Mouse (Mus musculus) heart, postnatal 0 days (tissue): ENCODE data around the gene Psme2. TPM values are rescaled to one million over a fixed set of nuclear protein-coding genes. Genes with fewer than 3 reads are reported as not detected.
A peak's percentile ranks its signal among the peaks of the same experiment; 100 is the strongest.

Source experiments
- ATAC-seq: fragments of 200-750 bp; cut with Nextera tagmentation; 2 replicates; pipeline ENCODE4 v1.8.0; 2017; ENCODE audit warnings: low read depth, moderate number of reproducible peaks, moderate library complexity; ENCODE audit not compliant: insufficient read depth
- DNase-seq: peaks from one replicate; pipeline ENCODE4 v3.0.0-alpha.2; 2016; ENCODE audit warnings: low spot score
- H3K27ac ChIP-seq: fragments of 300-500 bp; sonication (generic); 2 replicates; pipeline ENCODE4 v1.5.1; 2014; ENCODE audit warnings: low read depth, mild to moderate bottlenecking
- H3K27me3 ChIP-seq: fragments of 300-500 bp; sonication (generic); 2 replicates; pipeline ENCODE4 v1.6.1; 2014; ENCODE audit warnings: low read length, mixed read lengths; ENCODE audit not compliant: control insufficient read depth, insufficient read depth
- H3K36me3 ChIP-seq: fragments of 300-500 bp; sonication (generic); replicated peaks from 2 replicates; pipeline ENCODE4 v1.6.1; 2014; ENCODE audit warnings: low read length, mixed read lengths; ENCODE audit not compliant: control insufficient read depth, insufficient read depth
- H3K4me1 ChIP-seq: fragments of 300-500 bp; sonication (generic); 2 replicates; pipeline ENCODE4 v1.6.1; 2014; ENCODE audit warnings: antibody characterized with exemption; ENCODE audit not compliant: control insufficient read depth, insufficient read depth
- H3K4me2 ChIP-seq: fragments of 300-500 bp; sonication (generic); 2 replicates; pipeline ENCODE4 v1.6.1; 2014; ENCODE audit warnings: low read depth, mild to moderate bottlenecking, low read length, moderate library complexity
- H3K4me3 ChIP-seq: fragments of 300-500 bp; sonication (generic); 2 replicates; pipeline ENCODE4 v1.5.1; 2014; ENCODE audit warnings: low read depth, low read length
- H3K9ac ChIP-seq: fragments of 300-500 bp; sonication (generic); replicated peaks from 2 replicates; pipeline ENCODE4 v1.6.1; 2014; ENCODE audit warnings: low read depth, low read length, mixed read lengths
- H3K9me3 ChIP-seq: fragments of 300-500 bp; sonication (generic); replicated peaks from 2 replicates; pipeline ENCODE4 v1.6.1; 2016; ENCODE audit warnings: low read length; ENCODE audit not compliant: control insufficient read depth
- CTCF ChIP-seq: IDR thresholded peaks from 2 replicates; pipeline ENCODE4 v1.5.1; 2016; ENCODE audit warnings: antibody characterized with exemption, control low read depth, low read depth
- EP300 ChIP-seq: IDR thresholded peaks from 2 replicates; pipeline ENCODE4 v1.6.1; 2016; ENCODE audit warnings: antibody characterized with exemption, low read depth
- WGBS: fragments of 180-500 bp; shearing (Covaris S2); extraction: QIAGEN DNeasy Blood & Tissue Kit; methylation state at CpG from one replicate; pipeline ENCODE4 v1.1.7; 2014; 5-methylcytosine and 5-hydroxymethylcytosine counted together
- polyA plus RNA-seq: library from polyadenylated mRNA; unstranded; fragments of >200 nt; fragmentation: Nextera tagmentation; extraction: Ambion mirVana; gene quantifications from 2 replicates; pipeline ENCODE4 v1.2.1, GENCODE M21; 2015
- total RNA-seq: library from RNA; depleted of rRNA; stranded (reverse); fragments of >200 nt; gene quantifications from 2 replicates; pipeline ENCODE4 v1.2.3, GENCODE M21; 2014; ENCODE audit warnings: low replicate concordance

Psme2 gene
- total and polyA plus RNA-seq, 2 experiments from 2014 or later: 35.3 to 220 TPM

- H3K27me3 ChIP-seq: no peaks in the 10 kb centered on the region
- no peak overlapping the region for H3K4me3 ChIP-seq
- H3K9me3 ChIP-seq: no peaks in the 10 kb centered on the region
- H3K36me3 ChIP-seq: peaks cover 30% of the 10 kb centered on the region
- peaks cover 12% of the 10 kb centered on the region; the same call in 1 of the 2 replicates for H3K4me1 ChIP-seq
- no peak overlapping the region for H3K4me2 ChIP-seq
- no peak overlapping the region for H3K27ac ChIP-seq
- ATAC-seq: no peak
- DNase-seq: no peak
- no peak overlapping the region for H3K9ac ChIP-seq
- TF ChIP-seq CTCF: no peak
- no peak for TF ChIP-seq EP300
Measured at GRCm38 (mm10) chr14:55571760-55572159, 19.2 kb downstream of the Psme2 start.

DNA sequence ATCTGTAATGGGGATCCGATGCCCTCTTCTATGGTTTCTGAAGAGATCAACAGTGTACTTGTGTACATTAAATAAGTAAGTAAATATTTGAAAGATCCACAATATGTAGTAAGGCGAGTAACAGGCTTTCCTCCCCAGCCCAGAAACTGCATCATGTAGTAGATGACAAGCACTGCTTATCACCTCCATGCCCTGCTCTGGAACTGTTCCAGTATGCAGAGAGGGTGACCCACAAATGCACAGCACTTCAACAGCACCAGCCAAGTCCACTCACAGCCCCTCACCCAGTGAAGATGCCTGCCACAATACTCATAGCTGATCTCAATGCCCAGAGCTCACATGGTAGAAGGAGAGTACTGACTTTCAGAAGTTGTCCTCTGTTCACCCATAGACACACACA is 20.3 kb downstream of the Psme2 start:
- peak overlapping the region; percentile 54 for H3K27ac ChIP-seq
- H3K36me3 ChIP-seq: peaks cover 41% of the 10 kb centered on the region
- no peaks in the 10 kb centered on the region for H3K27me3 ChIP-seq
- whole genome bisulfite sequencing: 66% methylated on average over 2 of the region's 2 CpGs
- DNase-seq: peak; percentile 13
- H3K4me2 ChIP-seq: no peak overlapping the region
- no peak for TF ChIP-seq CTCF
- TF ChIP-seq EP300: no peak
- H3K9me3 ChIP-seq: no peaks in the 10 kb centered on the region
- peaks cover 12% of the 10 kb centered on the region; the same call in 1 of the 2 replicates for H3K4me1 ChIP-seq
- H3K9ac ChIP-seq: no peak overlapping the region
- H3K4me3 ChIP-seq: no peak overlapping the region
- ATAC-seq: no peak

DNA sequence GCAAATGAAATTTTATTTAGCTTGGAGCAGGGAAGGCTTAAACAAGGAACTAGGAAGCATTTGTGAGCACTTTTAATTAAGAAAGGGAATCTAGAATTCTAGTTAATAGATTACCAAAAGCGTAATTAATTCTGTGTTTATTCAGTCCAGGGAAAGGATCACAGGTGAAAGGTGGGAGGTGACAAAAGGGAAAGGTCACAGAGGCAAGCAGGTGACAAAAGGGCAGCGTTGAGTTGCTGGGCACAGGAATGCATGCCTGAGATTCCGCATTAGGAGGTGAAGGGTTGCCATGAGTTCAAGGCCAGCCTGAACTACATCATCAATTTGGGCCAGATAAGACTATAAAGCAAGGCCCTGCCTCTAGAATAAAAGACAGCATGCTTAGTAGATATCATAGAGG is 23.4 kb downstream of the Psme2 start:
- no peaks in the 10 kb centered on the region for H3K4me1 ChIP-seq
- no peaks in the 10 kb centered on the region for H3K9me3 ChIP-seq
- H3K4me3 ChIP-seq: no peak overlapping the region
- H3K9ac ChIP-seq: no peak overlapping the region
- 85% methylated on average over 3 of the region's 3 CpGs for WGBS
- H3K4me2 ChIP-seq: no peak overlapping the region
- ATAC-seq (no peak), DNase-seq (no peak)
- no peaks in the 10 kb centered on the region for H3K27me3 ChIP-seq
- TF ChIP-seq CTCF (no peak), EP300 (no peak)
- no peak overlapping the region for H3K27ac ChIP-seq
- peaks cover 71% of the 10 kb centered on the region for H3K36me3 ChIP-seq

- 88% methylated on average over 3 of the region's 3 CpGs for WGBS
- Histone ChIP-seq H3K9ac (no peak overlapping the region), H3K27me3 (no peaks in the 10 kb centered on the region), H3K4me2 (no peak overlapping the region), H3K27ac (no peak overlapping the region), H3K36me3 (peaks cover 74% of the 10 kb centered on the region), H3K4me3 (no peak overlapping the region), H3K4me1 (peaks cover 6% of the 10 kb centered on the region), H3K9me3 (no peaks in the 10 kb centered on the region)
- DNase-seq (no peak), ATAC-seq (no peak)
- TF ChIP-seq EP300 (no peak), CTCF (no peak)
Measured at GRCm38 (mm10) chr14:55565748-55566147, 25.2 kb downstream of the Psme2 start.

DNA sequence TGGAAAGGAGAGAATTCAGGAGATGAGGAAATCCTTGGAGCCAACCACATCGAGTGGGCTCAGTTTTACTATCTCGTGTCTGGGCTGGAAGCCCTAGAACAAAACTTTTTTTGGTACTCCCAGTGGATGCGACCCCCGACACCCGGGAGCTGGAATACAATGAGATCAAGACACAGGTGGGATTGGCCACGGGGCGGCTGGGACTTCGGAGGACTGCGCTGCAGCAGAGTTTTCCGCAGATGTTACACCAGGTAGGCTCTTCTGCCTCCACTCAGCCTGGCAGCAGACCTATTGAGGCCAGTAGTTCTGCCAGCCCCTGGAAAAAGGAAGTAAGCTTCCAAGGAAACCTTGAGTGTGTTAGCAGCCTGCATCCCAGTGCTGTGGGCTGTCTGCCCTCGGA is 27.7 kb downstream of the Psme2 start:
- no peak for DNase-seq
- no peak overlapping the region for H3K4me2 ChIP-seq
- H3K27me3 ChIP-seq: no peaks in the 10 kb centered on the region
- H3K4me1 ChIP-seq: peaks cover 6% of the 10 kb centered on the region
- ATAC-seq: no peak
- no peak overlapping the region for H3K4me3 ChIP-seq
- no peak overlapping the region for H3K27ac ChIP-seq
- 86% methylated on average over 11 of the region's 11 CpGs for WGBS
- H3K9me3 ChIP-seq: no peaks in the 10 kb centered on the region
- TF ChIP-seq EP300: no peak
- TF ChIP-seq CTCF: no peak
- no peak overlapping the region for H3K9ac ChIP-seq
- peaks cover 59% of the 10 kb centered on the region for H3K36me3 ChIP-seq

- peaks cover 45% of the 10 kb centered on the region for H3K36me3 ChIP-seq
- no peak for DNase-seq
- TF ChIP-seq CTCF: no peak
- no peak for TF ChIP-seq EP300
- peaks cover 6% of the 10 kb centered on the region for H3K4me1 ChIP-seq
- H3K4me3 ChIP-seq: no peak overlapping the region
- H3K27ac ChIP-seq: no peak overlapping the region
- H3K27me3 ChIP-seq: no peaks in the 10 kb centered on the region
- H3K9ac ChIP-seq: no peak overlapping the region
- 86% methylated on average over 10 of the region's 10 CpGs for WGBS
- 0 out of 2 replicates have a peak overlapping the region, but pooled peaks have one; percentile 77 for H3K4me2 ChIP-seq
- H3K9me3 ChIP-seq: no peaks in the 10 kb centered on the region
- no peak for ATAC-seq
Measured at GRCm38 (mm10) chr14:55561860-55562259, 29.1 kb downstream of the Psme2 start.
